Mouse (Mus musculus) CH12.LX (cell line): ENCODE results near the gene Serpina1e.

Source experiments
- CTCF ChIP-seq, 2 experiments: IDR thresholded peaks in 1 of 2; conservative IDR thresholded peaks in 1 of 2; 2 replicates each; pipeline ENCODE4 v1.5.1; 2011 to 2012; ENCODE audit warnings: low read depth in 2 of 2, low read length in 2 of 2, improper control_type of control experiment in 1 of 2, inconsistent platforms in 1 of 2, mild to moderate bottlenecking in 1 of 2, moderate library complexity in 1 of 2
- EP300 ChIP-seq: IDR thresholded peaks from 2 replicates; pipeline ENCODE4 v1.6.1; 2011; ENCODE audit warnings: low read length, improper control_type of control experiment
- PAX5 ChIP-seq: IDR thresholded peaks from 2 replicates; pipeline ENCODE4 v1.6.1; 2012; ENCODE audit warnings: low read length, inconsistent platforms, mixed read lengths
- POLR2A ChIP-seq: IDR thresholded peaks from 2 replicates; pipeline ENCODE4 v1.6.1; 2011; ENCODE audit warnings: low read depth, mild to moderate bottlenecking, improper control_type of control experiment, low read length
- USF1 ChIP-seq: IDR thresholded peaks from 2 replicates; pipeline ENCODE4 v1.6.1; 2014; ENCODE audit warnings: low read depth, mild to moderate bottlenecking, inconsistent platforms, low read length, improper control_type of control experiment

DNA sequence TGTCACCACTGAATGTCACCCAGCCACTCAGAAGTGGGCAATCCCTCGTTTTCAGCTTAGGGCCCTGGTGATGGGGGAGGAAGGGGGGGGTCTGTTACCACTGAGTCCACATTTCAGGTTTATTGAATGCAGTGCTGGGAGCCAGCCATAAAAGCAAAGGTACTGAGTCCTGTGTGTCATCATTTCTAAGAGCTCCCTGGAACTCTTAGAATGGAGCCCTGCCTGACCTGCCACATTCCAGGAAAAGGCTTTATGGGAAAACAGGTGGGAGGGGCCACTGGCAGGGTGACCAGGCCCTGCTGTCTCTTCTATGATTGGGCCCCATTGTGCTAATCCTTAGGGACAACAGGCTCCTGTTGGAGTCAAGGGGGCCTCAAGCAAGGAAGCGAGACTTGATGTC, 37.7 kb upstream of the Serpina1e start:
- no peak for TF ChIP-seq EP300
- TF ChIP-seq POLR2A = no peak
- no peak for TF ChIP-seq CTCF (conservative IDR thresholded peaks at IDR 0.05 in 1 of 2, IDR thresholded peaks at IDR 0.05 in 1 of 2; ENCODE audit: low read depth in 2 of 2, low read length in 2 of 2)
- no peak for TF ChIP-seq USF1
- TF ChIP-seq PAX5 = no peak
